Mouse (Mus musculus) cerebellum, postnatal 14 days (tissue): ENCODE data around the gene Ddias.
"Not testable (repeated sequence)": the region's sequence is repeated elsewhere in the genome, so short reads cannot be mapped to it uniquely, and the experiment has no call there.

Experiments used
- DNase-seq, 2 experiments: peaks; one replicate each; pipeline ENCODE4 v3.0.0; 2021; ENCODE audit warnings: mixed read lengths in 2 of 2

Gene Ddias

GRCm38 (mm10) chr7:92874116-92874675, at the start of gene Ddias, which contains the start of gene Prcp:
Gene Ddias, minus strand, starts transcription at chr7:92874247.
Gene Prcp, plus strand, starts transcription at chr7:92874470.
- DNase-seq = peak; percentile 97 to 99

- no peak for DNase-seq
These were observed 46.8 kb upstream of the Ddias start for GRCm38 (mm10) chr7:92920857-92921172.

- DNase-seq = no peak
These were observed 46.3 kb upstream of the Ddias start for GRCm38 (mm10) chr7:92920172-92920856.

- DNase-seq = not testable (repeated sequence)
These were observed 30.2 kb upstream of the Ddias start for GRCm38 (mm10) chr7:92904285-92904684.

GRCm38 (mm10) chr7:92903360-92904038, 29.5 kb upstream of the Ddias start:
- peak; percentile 81 to 83 for DNase-seq

GRCm38 (mm10) chr7:92897021-92897420, 23.0 kb upstream of the Ddias start:
- DNase-seq = peak; percentile 25 to 28

GRCm38 (mm10) chr7:92896036-92896435, 22.0 kb upstream of the Ddias start:
- no peak for DNase-seq

- no peak for DNase-seq
These were observed 19.4 kb upstream of the Ddias start for GRCm38 (mm10) chr7:92893478-92893877.

- no peak for DNase-seq
These were observed 16.7 kb upstream of the Ddias start for GRCm38 (mm10) chr7:92890618-92891230.

GRCm38 (mm10) chr7:92890211-92890610, 16.2 kb upstream of the Ddias start:
- no peak for DNase-seq

GRCm38 (mm10) chr7:92887230-92887629, 13.2 kb upstream of the Ddias start:
- no peak for DNase-seq

GRCm38 (mm10) chr7:92886801-92887200, 12.8 kb upstream of the Ddias start:
- DNase-seq = no peak

- no peak for DNase-seq
These were observed 11.1 kb upstream of the Ddias start for GRCm38 (mm10) chr7:92884998-92885660.

GRCm38 (mm10) chr7:92883850-92884716, 10.0 kb upstream of the Ddias start:
- no peak for DNase-seq

GRCm38 (mm10) chr7:92878575-92879285, 4.7 kb upstream of the Ddias start:
- no peak for DNase-seq

GRCm38 (mm10) chr7:92876538-92876937, 2.5 kb upstream of the Ddias start:
- no peak for DNase-seq

GRCm38 (mm10) chr7:92876066-92876465, 2.0 kb upstream of the Ddias start:
- peak; percentile 13 to 47 for DNase-seq

GRCm38 (mm10) chr7:92874761-92875408, 838 bp upstream of the Ddias start:
- peak; percentile 89 to 91 for DNase-seq

- no peak for DNase-seq
These were observed 2.5 kb downstream of the Ddias start for GRCm38 (mm10) chr7:92871596-92871995.

GRCm38 (mm10) chr7:92870161-92870560, 3.9 kb downstream of the Ddias start:
- no peak for DNase-seq

- peak; percentile 22 to 50 for DNase-seq
These were observed 7.5 kb downstream of the Ddias start for GRCm38 (mm10) chr7:92866526-92866925.
